Mouse (Mus musculus): Measurements from ENCODE around the gene Arrdc2. TPM values are rescaled to one million over a fixed set of nuclear protein-coding genes. Genes with fewer than 3 reads are reported as not detected.

Arrdc2 gene
- total and polyA plus RNA-seq, 2 experiments from 2014 or later = 3.0 to 4.5 TPM

DNA sequence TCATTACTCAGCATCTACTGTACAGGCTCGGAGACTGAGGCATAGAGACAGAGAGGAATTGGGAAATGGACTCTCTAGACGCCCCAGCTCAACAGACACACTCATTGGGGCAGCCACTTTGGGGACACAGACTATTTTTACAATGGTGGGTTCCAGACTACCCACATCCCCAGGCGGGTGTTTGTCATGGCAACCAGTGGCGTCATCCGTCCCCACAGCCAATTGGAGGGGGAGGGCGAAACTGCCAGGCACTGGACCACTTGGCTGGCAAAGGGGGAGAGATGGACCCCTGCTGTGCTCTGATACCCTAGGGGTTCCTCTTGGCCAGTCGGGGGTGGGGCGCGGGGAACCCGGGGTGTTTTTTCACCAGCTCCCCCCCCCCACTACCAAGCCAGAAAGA is 38.9 kb downstream of the Arrdc2 start:
- ATAC-seq (ENCODE audit: insufficient read depth, low read depth) = no peak
- H3K36me3 ChIP-seq (replicated peaks; ENCODE audit: control insufficient read depth, insufficient read depth, low read length) = no peaks in the 10 kb centered on the region
- no peak overlapping the region for H3K4me2 ChIP-seq (ENCODE audit: low read depth, low read length)

DNA sequence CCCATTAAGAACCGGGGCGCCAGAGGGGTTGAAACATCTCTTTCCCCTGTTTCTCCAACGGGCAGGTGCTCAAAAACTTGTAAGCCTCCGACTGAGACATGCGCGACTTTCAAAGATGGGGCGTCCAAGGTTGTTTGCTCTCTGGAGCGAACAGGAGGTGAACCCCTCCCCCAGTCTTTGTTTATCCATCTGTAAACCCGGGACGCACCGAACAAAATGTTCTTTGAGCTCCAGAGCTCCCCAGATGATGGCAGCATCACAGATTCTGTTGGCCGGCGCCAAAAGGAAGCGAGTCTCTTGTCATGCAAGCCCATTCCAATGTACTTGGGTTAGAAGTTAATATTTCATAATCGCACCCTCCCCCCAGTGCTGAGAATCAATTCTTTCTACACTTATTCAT is 41.2 kb downstream of the Arrdc2 start:
- peak overlapping the region; percentile 76 for H3K4me2 ChIP-seq (ENCODE audit: low read depth, low read length)
- H3K9me3 ChIP-seq (replicated peaks; ENCODE audit: control insufficient read depth, low read length) = no peaks in the 10 kb centered on the region
- H3K27ac ChIP-seq (ENCODE audit: low read depth) = no peak overlapping the region
- DNase-seq (ENCODE audit: low spot score) (peak; percentile 4), ATAC-seq (ENCODE audit: insufficient read depth, low read depth) (no peak)
- H3K36me3 ChIP-seq (replicated peaks; ENCODE audit: control insufficient read depth, insufficient read depth, low read length) = no peaks in the 10 kb centered on the region
- no peak overlapping the region for H3K9ac ChIP-seq (replicated peaks; ENCODE audit: low read depth, low read length)
- WGBS = 21% methylated on average over 15 of the region's 15 CpGs
- peaks cover 50% of the 10 kb centered on the region for H3K27me3 ChIP-seq (ENCODE audit: control insufficient read depth, insufficient read depth, low read length)
- TF ChIP-seq EP300 (IDR thresholded peaks at IDR 0.05; ENCODE audit: low read depth) (no peak), CTCF (IDR thresholded peaks at IDR 0.05; ENCODE audit: low read depth) (no peak)
- H3K4me1 ChIP-seq (ENCODE audit: control insufficient read depth, insufficient read depth) = peaks cover 12% of the 10 kb centered on the region
- H3K4me3 ChIP-seq (ENCODE audit: low read depth, low read length) = 0 out of 2 replicates have a peak overlapping the region, but pooled peaks have one; percentile 54

More for the DNA sequence above, 38.9 kb downstream of the Arrdc2 start:
- peak; percentile 4 for DNase-seq (ENCODE audit: low spot score)
- Histone ChIP-seq H3K9ac (replicated peaks; ENCODE audit: low read depth, low read length) (no peak overlapping the region), H3K4me3 (ENCODE audit: low read depth, low read length) (no peak overlapping the region), H3K9me3 (replicated peaks; ENCODE audit: control insufficient read depth, low read length) (no peaks in the 10 kb centered on the region), H3K4me1 (ENCODE audit: control insufficient read depth, insufficient read depth) (peaks cover 22% of the 10 kb centered on the region), H3K27ac (ENCODE audit: low read depth) (no peak overlapping the region), H3K27me3 (ENCODE audit: control insufficient read depth, insufficient read depth, low read length) (peaks cover 56% of the 10 kb centered on the region)
- no peak for TF ChIP-seq CTCF (IDR thresholded peaks at IDR 0.05; ENCODE audit: low read depth)
- TF ChIP-seq EP300 (IDR thresholded peaks at IDR 0.05; ENCODE audit: low read depth) = no peak
- WGBS = 53% methylated on average over 10 of the region's 10 CpGs

DNA sequence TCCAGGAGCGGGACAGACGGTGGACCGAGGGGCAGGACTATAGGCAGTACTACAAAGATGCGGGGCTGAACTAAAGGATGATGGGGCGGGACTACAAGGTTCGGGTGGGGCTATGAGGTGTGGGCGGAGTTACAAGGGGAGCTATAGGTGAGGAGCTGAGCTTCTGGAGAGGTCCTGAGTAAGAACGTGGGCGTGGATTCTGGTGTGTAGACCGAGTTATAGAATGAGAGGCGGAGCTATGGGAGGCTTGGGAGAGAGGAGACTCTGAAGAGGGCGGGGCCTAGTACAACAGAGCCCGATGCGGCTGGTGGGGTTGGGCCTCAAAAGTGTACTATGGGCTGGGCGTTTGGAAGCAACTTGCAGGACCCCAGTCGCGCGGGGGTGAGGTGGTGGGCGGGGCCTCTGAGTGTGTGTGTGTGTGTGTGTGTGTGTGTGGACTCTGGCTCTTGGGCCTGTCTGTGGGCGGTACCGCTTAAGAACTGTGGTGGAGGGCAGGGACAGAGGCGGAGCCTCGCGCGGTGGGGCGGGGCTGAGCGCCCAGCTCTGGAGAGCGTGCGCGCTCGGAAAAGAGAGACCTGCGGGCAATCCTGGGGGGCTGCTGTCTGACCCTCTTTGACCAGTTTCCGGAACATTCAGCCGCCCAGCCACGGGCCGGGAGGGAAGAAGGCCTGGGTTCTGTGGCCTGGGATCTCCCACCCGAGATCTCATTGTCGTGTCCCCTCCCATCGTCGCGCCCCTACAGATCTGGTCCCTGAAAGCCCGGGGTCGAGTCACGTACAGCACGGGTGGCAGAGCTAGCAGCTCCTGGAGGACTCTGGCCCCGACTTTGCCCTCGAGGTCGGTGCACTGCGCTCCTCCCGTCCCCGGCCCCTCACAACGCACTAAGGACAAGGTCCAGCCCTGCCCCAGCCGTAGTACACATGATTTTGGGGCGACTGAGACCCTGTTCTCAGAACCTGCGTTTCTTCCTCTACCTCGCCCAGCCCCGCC is 42.1 kb downstream of the Arrdc2 start:
- TF ChIP-seq CTCF (IDR thresholded peaks at IDR 0.05; ENCODE audit: low read depth) (no peak), EP300 (IDR thresholded peaks at IDR 0.05; ENCODE audit: low read depth) (no peak)
- Histone ChIP-seq H3K36me3 (replicated peaks; ENCODE audit: control insufficient read depth, insufficient read depth, low read length) (no peaks in the 10 kb centered on the region), H3K4me1 (ENCODE audit: control insufficient read depth, insufficient read depth) (peaks cover 19% of the 10 kb centered on the region), H3K9me3 (replicated peaks; ENCODE audit: control insufficient read depth, low read length) (no peaks in the 10 kb centered on the region), H3K27ac (ENCODE audit: low read depth) (no peak overlapping the region), H3K4me3 (ENCODE audit: low read depth, low read length) (peak overlapping the region; percentile 54), H3K27me3 (ENCODE audit: control insufficient read depth, insufficient read depth, low read length) (peaks cover 43% of the 10 kb centered on the region), H3K4me2 (ENCODE audit: low read depth, low read length) (peak overlapping the region; percentile 76), H3K9ac (replicated peaks; ENCODE audit: low read depth, low read length) (peak overlapping the region; percentile 28; the same call in 1 of the 2 replicates)
- DNase-seq (ENCODE audit: low spot score) (peak; percentile 78), ATAC-seq (ENCODE audit: insufficient read depth, low read depth) (peak; percentile 78)
- WGBS = 1% methylated on average over 42 of the region's 57 CpGs

DNA sequence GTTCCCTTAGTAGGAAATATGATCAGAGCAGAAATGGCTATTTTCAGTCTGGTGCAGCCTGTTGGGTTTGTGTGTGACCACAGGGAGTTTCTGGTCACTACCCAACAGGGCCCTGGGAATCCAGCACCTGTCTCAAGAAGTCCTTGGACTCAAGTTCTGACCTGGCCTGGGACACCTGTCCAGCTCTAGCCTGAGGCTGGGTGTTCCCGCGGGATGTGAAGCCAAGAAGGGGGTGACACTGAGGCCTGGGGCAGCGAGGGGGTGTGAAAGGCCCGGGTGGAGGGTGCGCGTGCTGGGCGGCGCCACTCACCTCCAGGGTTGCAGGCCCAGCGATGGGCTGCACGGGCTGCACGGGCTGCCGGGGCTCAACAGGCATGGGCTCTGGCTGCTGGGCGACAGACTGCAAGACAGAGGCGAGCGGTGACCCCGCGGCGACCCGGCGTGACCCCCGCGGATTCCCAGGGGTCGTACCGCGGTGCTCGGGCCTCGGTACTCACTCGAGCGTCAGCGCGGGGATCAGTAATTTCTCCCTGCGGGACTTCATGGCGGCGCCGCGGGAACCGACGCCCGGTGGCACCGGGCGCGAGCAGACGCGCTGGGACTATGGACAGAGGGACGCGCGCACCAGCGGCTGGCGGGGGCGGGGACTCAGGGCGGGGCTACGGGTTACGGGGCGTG is 43.0 kb downstream of the Arrdc2 start:
- Histone ChIP-seq H3K9ac (replicated peaks; ENCODE audit: low read depth, low read length) (0 out of 2 replicates have a peak overlapping the region, but pooled peaks have one; percentile 19), H3K4me1 (ENCODE audit: control insufficient read depth, insufficient read depth) (peaks cover 19% of the 10 kb centered on the region), H3K4me2 (ENCODE audit: low read depth, low read length) (peak overlapping the region; percentile 76), H3K27ac (ENCODE audit: low read depth) (no peak overlapping the region), H3K36me3 (replicated peaks; ENCODE audit: control insufficient read depth, insufficient read depth, low read length) (no peaks in the 10 kb centered on the region), H3K9me3 (replicated peaks; ENCODE audit: control insufficient read depth, low read length) (no peaks in the 10 kb centered on the region), H3K27me3 (ENCODE audit: control insufficient read depth, insufficient read depth, low read length) (peaks cover 39% of the 10 kb centered on the region), H3K4me3 (ENCODE audit: low read depth, low read length) (peak overlapping the region; percentile 54)
- 6% methylated on average over 45 of the region's 54 CpGs for WGBS
- TF ChIP-seq EP300 (IDR thresholded peaks at IDR 0.05; ENCODE audit: low read depth) (no peak), CTCF (IDR thresholded peaks at IDR 0.05; ENCODE audit: low read depth) (no peak)
- DNase-seq (ENCODE audit: low spot score) (no peak), ATAC-seq (ENCODE audit: insufficient read depth, low read depth) (no peak)

DNA sequence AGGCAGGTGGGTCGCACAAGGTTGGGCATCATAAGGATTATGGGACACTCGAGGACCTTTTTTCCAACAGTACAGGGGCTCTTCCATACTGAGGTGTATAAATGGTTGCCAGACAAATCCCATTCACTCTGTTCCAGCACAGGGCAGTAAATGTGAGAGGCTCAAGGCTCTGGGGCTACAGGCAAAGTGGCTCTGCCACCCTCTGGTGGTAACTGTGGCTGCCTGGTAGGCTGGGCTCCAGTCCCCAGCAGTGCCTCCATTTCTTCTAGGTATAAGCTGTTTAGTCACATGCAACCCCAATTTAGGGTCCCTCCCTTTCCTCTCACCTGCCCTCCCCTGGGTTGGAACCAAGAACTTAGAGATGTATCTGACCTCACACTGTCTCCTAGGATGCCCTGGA is 44.1 kb downstream of the Arrdc2 start:
- no peak overlapping the region for H3K27ac ChIP-seq (ENCODE audit: low read depth)
- H3K27me3 ChIP-seq (ENCODE audit: control insufficient read depth, insufficient read depth, low read length) = peaks cover 33% of the 10 kb centered on the region
- H3K4me3 ChIP-seq (ENCODE audit: low read depth, low read length) = no peak overlapping the region
- peaks cover 19% of the 10 kb centered on the region for H3K4me1 ChIP-seq (ENCODE audit: control insufficient read depth, insufficient read depth)
- ATAC-seq (ENCODE audit: insufficient read depth, low read depth) (no peak), DNase-seq (ENCODE audit: low spot score) (no peak)
- no peak overlapping the region for H3K4me2 ChIP-seq (ENCODE audit: low read depth, low read length)
- 90% methylated on average over 2 of the region's 2 CpGs for WGBS
- no peaks in the 10 kb centered on the region for H3K36me3 ChIP-seq (replicated peaks; ENCODE audit: control insufficient read depth, insufficient read depth, low read length)
- H3K9me3 ChIP-seq (replicated peaks; ENCODE audit: control insufficient read depth, low read length) = no peaks in the 10 kb centered on the region
- no peak overlapping the region for H3K9ac ChIP-seq (replicated peaks; ENCODE audit: low read depth, low read length)
- TF ChIP-seq CTCF (IDR thresholded peaks at IDR 0.05; ENCODE audit: low read depth) = peak; percentile 36
- no peak for TF ChIP-seq EP300 (IDR thresholded peaks at IDR 0.05; ENCODE audit: low read depth)
